Mouse (Mus musculus): ENCODE data around the gene Svop. TPM values are rescaled to one million over a fixed set of nuclear protein-coding genes. Genes with fewer than 3 reads are reported as not detected.

Svop gene
- polyA plus RNA-seq, 1 experiment from 2014 or later = 21.2 TPM

DNA sequence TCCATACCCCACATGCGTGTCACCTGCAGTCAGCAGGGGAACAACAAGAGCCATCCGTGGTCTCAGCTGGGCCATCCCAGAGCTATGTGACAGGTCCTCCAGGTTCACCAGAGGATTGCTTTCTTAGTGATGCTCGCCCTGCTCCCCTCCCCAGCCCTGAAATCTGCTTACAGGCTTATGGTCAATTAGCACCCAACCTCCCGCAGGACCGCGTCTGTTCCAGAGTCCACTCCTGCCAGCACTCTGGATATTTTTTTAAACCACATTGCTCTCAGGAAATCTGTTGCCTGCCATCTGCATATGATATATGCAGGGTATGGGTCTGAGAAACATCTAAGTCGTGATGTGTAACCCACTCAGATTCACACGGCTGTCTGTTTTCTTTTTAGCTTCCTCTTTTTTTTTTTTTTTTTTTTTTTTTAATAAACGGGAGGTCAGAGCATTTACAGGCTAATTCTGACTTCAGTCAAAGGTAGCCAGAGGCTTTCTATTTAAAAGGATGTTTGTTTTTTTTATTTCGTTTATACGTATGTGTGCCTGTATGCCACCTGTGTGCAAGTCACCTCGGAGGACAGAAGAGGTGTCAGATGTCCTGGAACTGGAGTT, 3.4 kb downstream of the Svop start:
- Histone ChIP-seq H3K4me2 (no peak overlapping the region), H3K27ac (ENCODE audit: low read depth, low read length) (no peak overlapping the region), H3K9me3 (ENCODE audit: control insufficient read depth, low read length) (no peaks in the 10 kb centered on the region), H3K9ac (ENCODE audit: low read length) (no peak overlapping the region), H3K36me3 (ENCODE audit: control insufficient read depth, insufficient read depth, low read length) (no peaks in the 10 kb centered on the region), H3K4me3 (ENCODE audit: low read depth, low read length) (no peak overlapping the region), H3K27me3 (ENCODE audit: control insufficient read depth, insufficient read depth, low read length) (no peaks in the 10 kb centered on the region), H3K4me1 (ENCODE audit: control insufficient read depth, insufficient read depth, low read length) (peaks cover 3% of the 10 kb centered on the region)
- WGBS = 78% methylated on average over 12 of the region's 12 CpGs
- no peak for DNase-seq (ENCODE audit: low spot score, missing footprints)
- ATAC-seq (ENCODE audit: low FRiP score) = no peak

DNA sequence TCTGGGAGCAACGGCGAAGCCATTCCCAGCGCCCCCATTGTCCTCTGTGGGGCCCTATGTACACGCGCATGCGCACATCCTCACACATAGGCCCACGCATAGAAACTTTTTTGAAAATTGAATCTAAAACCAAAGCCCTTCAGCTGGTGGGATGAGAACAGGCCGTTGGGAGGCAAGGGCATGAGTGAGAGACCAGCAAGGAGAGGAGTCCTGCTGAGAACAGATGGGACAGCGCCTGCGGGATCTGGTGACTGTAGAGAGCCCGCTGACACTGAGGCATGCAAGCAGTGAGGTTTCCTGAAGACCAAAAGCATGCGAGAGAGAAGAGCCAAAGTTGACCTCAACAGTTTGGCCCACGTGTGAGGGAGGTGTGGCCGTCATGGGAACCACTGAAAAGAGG, 5.9 kb downstream of the Svop start:
- Histone ChIP-seq H3K4me3 (ENCODE audit: low read depth, low read length) (no peak overlapping the region), H3K4me2 (no peak overlapping the region), H3K36me3 (ENCODE audit: control insufficient read depth, insufficient read depth, low read length) (no peaks in the 10 kb centered on the region), H3K9me3 (ENCODE audit: control insufficient read depth, low read length) (no peaks in the 10 kb centered on the region), H3K4me1 (ENCODE audit: control insufficient read depth, insufficient read depth, low read length) (no peaks in the 10 kb centered on the region), H3K27me3 (ENCODE audit: control insufficient read depth, insufficient read depth, low read length) (no peaks in the 10 kb centered on the region), H3K9ac (ENCODE audit: low read length) (no peak overlapping the region), H3K27ac (ENCODE audit: low read depth, low read length) (no peak overlapping the region)
- peak; percentile 45 for DNase-seq (ENCODE audit: low spot score, missing footprints)
- no peak for ATAC-seq (ENCODE audit: low FRiP score)
- 87% methylated on average over 14 of the region's 14 CpGs for WGBS

DNA sequence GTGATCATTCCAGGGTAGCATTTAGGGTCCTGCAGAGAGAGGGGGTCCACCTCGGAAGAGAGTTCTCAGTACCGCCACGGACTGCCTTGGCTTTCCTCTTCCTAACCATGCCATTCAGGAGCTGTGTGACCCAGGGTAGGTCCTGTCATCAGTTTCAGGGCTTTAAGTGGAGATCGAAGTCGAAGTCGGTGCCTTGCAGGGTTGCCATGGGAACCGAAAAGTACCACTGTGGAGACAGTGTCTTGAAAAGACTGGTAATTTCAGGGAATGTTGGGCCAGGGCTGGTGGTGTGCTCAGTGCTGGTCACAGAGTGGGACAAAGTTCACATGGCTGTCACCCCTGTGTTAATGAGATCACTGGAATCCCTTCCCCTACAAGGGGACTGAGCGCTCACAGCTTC, 14.4 kb downstream of the Svop start:
- Histone ChIP-seq H3K4me3 (ENCODE audit: low read depth, low read length) (no peak overlapping the region), H3K9ac (ENCODE audit: low read length) (no peak overlapping the region), H3K4me1 (ENCODE audit: control insufficient read depth, insufficient read depth, low read length) (peaks cover 3% of the 10 kb centered on the region), H3K27me3 (ENCODE audit: control insufficient read depth, insufficient read depth, low read length) (no peaks in the 10 kb centered on the region), H3K9me3 (ENCODE audit: control insufficient read depth, low read length) (no peaks in the 10 kb centered on the region), H3K27ac (ENCODE audit: low read depth, low read length) (no peak overlapping the region), H3K4me2 (no peak overlapping the region), H3K36me3 (ENCODE audit: control insufficient read depth, insufficient read depth, low read length) (no peaks in the 10 kb centered on the region)
- DNase-seq (ENCODE audit: low spot score, missing footprints) (peak; percentile 81), ATAC-seq (ENCODE audit: low FRiP score) (no peak)
- 52% methylated on average over 8 of the region's 8 CpGs for WGBS

DNA sequence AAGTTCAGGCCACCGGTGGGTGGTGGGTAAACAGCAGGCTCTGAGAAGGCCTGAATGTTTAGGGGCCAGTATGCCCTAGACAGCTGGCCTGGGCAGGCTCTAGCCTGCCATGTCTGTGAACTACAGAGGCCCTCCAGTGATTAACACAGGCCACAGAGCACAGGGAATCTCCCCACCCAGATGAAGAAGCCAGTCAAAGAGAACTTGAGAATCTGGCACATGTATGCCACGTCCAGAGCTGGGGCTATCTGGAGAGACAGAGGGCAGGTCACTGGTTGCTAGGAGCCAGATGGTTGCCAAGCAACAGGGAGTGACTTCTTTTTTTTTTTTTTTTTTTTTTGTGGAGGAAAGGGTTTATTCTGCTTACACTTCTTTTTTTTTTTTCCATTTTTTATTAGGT, 19.1 kb downstream of the Svop start:
- ATAC-seq (ENCODE audit: low FRiP score) (peak; percentile 76), DNase-seq (ENCODE audit: low spot score, missing footprints) (peak; percentile 87)
- Histone ChIP-seq H3K4me1 (ENCODE audit: control insufficient read depth, insufficient read depth, low read length) (peaks cover 7% of the 10 kb centered on the region), H3K9me3 (ENCODE audit: control insufficient read depth, low read length) (no peaks in the 10 kb centered on the region), H3K27me3 (ENCODE audit: control insufficient read depth, insufficient read depth, low read length) (no peaks in the 10 kb centered on the region), H3K4me3 (ENCODE audit: low read depth, low read length) (no peak overlapping the region), H3K27ac (ENCODE audit: low read depth, low read length) (peak overlapping the region; percentile 57), H3K9ac (ENCODE audit: low read length) (no peak overlapping the region), H3K4me2 (no peak overlapping the region), H3K36me3 (ENCODE audit: control insufficient read depth, insufficient read depth, low read length) (no peaks in the 10 kb centered on the region)
- WGBS = 39% methylated on average over 2 of the region's 2 CpGs

DNA sequence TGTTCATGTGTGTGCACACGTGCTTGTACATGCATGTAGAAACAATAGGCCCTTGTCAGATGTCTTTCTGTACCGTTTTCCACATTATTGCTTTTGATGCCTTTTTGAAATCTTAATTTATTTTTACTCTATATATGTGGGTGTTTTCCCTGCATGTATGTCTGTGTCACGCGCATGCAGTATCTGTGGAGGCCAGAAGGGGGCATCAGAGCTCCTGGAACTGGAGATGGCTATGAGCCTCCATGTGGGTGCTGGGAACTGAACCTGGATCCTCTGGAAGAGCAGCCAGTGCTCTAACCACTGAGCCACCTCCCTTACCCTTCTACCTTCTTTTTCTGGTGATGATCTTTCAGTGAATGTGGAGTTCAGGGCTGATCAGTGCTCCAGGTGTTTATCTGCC, 20.5 kb downstream of the Svop start:
- no peak overlapping the region for H3K9ac ChIP-seq (ENCODE audit: low read length)
- ATAC-seq (ENCODE audit: low FRiP score) (no peak), DNase-seq (ENCODE audit: low spot score, missing footprints) (no peak)
- H3K36me3 ChIP-seq (ENCODE audit: control insufficient read depth, insufficient read depth, low read length) = no peaks in the 10 kb centered on the region
- H3K27ac ChIP-seq (ENCODE audit: low read depth, low read length) = no peak overlapping the region
- H3K9me3 ChIP-seq (ENCODE audit: control insufficient read depth, low read length) = no peaks in the 10 kb centered on the region
- H3K4me3 ChIP-seq (ENCODE audit: low read depth, low read length) = no peak overlapping the region
- peaks cover 7% of the 10 kb centered on the region for H3K4me1 ChIP-seq (ENCODE audit: control insufficient read depth, insufficient read depth, low read length)
- WGBS = 95% methylated on average over 4 of the region's 4 CpGs
- no peaks in the 10 kb centered on the region for H3K27me3 ChIP-seq (ENCODE audit: control insufficient read depth, insufficient read depth, low read length)
- no peak overlapping the region for H3K4me2 ChIP-seq

DNA sequence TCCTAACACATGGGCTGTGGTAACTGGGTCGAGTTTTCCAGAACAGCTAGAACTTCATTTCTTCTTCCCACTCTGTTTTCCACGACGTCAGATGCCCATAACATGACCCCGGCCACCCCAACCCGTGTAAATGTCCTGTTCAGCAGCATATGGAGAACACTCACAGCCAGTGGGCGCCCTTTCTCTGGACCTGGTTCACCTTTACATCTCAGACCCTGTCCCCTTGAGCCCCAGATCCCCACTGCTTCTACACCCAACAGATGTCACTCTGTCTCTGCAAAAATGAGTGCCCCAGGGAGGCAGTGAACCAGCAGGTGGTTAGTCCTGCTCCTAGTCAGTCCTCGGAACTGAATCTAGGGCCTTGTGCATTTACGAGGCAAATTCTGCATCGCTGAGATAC, 23.4 kb downstream of the Svop start:
- 78% methylated on average over 9 of the region's 9 CpGs for WGBS

DNA sequence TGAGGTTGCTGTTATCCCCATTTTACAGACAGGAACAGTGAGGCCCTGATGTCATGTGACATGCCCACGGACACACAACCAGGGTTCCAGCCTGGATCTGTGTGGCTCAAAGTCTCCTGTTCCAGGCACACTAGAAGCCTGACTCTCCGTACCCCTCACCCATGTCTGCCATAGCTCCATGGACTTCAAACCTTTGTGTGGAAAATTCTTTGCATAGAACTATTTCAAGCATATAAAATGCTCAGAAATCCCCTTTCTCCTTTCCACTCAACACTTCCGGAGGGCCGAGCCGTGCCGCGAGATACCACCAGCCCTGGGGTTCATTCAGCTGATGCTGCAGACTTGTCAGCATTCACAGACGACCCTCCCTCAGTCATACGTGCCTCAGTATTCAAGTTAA, 23.8 kb downstream of the Svop start:
- no peaks in the 10 kb centered on the region for H3K27me3 ChIP-seq (ENCODE audit: control insufficient read depth, insufficient read depth, low read length)
- no peak for ATAC-seq (ENCODE audit: low FRiP score)
- H3K27ac ChIP-seq (ENCODE audit: low read depth, low read length) = no peak overlapping the region
- H3K36me3 ChIP-seq (ENCODE audit: control insufficient read depth, insufficient read depth, low read length) = no peaks in the 10 kb centered on the region
- no peak overlapping the region for H3K9ac ChIP-seq (ENCODE audit: low read length)
- H3K4me1 ChIP-seq (ENCODE audit: control insufficient read depth, insufficient read depth, low read length) = peaks cover 7% of the 10 kb centered on the region
- H3K4me2 ChIP-seq = no peak overlapping the region
- 87% methylated on average over 9 of the region's 9 CpGs for WGBS
- H3K9me3 ChIP-seq (ENCODE audit: control insufficient read depth, low read length) = no peaks in the 10 kb centered on the region
- DNase-seq (ENCODE audit: low spot score, missing footprints) = no peak
- no peak overlapping the region for H3K4me3 ChIP-seq (ENCODE audit: low read depth, low read length)

More for the DNA sequence above, 23.4 kb downstream of the Svop start:
- ATAC-seq (ENCODE audit: low FRiP score) (no peak), DNase-seq (ENCODE audit: low spot score, missing footprints) (no peak)
- no peak overlapping the region for H3K27ac ChIP-seq (ENCODE audit: low read depth, low read length)
- no peaks in the 10 kb centered on the region for H3K9me3 ChIP-seq (ENCODE audit: control insufficient read depth, low read length)
- H3K4me1 ChIP-seq (ENCODE audit: control insufficient read depth, insufficient read depth, low read length) = peaks cover 7% of the 10 kb centered on the region
- no peaks in the 10 kb centered on the region for H3K36me3 ChIP-seq (ENCODE audit: control insufficient read depth, insufficient read depth, low read length)
- H3K4me2 ChIP-seq = no peak overlapping the region
- no peak overlapping the region for H3K4me3 ChIP-seq (ENCODE audit: low read depth, low read length)
- H3K9ac ChIP-seq (ENCODE audit: low read length) = no peak overlapping the region
- H3K27me3 ChIP-seq (ENCODE audit: control insufficient read depth, insufficient read depth, low read length) = no peaks in the 10 kb centered on the region

DNA sequence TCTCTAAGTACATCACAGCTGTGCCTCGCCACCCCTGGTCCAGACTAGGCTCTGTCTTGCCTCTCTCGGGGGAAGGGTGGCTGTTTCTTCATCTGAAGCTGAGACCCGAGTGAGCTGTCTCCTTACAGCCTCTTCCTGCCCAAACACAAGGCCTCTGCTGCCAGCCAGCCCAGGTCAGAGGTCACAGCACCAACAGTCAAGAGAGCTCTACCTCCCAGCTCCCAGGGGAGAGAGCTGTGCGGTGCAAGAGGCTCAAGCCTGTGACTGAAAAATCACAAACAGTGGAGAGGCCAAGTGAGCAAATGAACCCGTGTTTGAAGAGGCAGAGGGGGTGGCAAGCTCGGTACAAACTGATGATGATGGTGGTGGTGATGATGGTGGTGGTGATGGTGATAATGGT, 24.8 kb downstream of the Svop start:
- WGBS = 52% methylated on average over 6 of the region's 6 CpGs
- H3K27ac ChIP-seq (ENCODE audit: low read depth, low read length) = no peak overlapping the region
- DNase-seq (ENCODE audit: low spot score, missing footprints) = no peak
- ATAC-seq (ENCODE audit: low FRiP score) = no peak
- no peaks in the 10 kb centered on the region for H3K9me3 ChIP-seq (ENCODE audit: control insufficient read depth, low read length)
- H3K4me2 ChIP-seq = no peak overlapping the region
- H3K4me1 ChIP-seq (ENCODE audit: control insufficient read depth, insufficient read depth, low read length) = no peaks in the 10 kb centered on the region
- no peak overlapping the region for H3K4me3 ChIP-seq (ENCODE audit: low read depth, low read length)
- no peaks in the 10 kb centered on the region for H3K36me3 ChIP-seq (ENCODE audit: control insufficient read depth, insufficient read depth, low read length)
- no peaks in the 10 kb centered on the region for H3K27me3 ChIP-seq (ENCODE audit: control insufficient read depth, insufficient read depth, low read length)
- no peak overlapping the region for H3K9ac ChIP-seq (ENCODE audit: low read length)

DNA sequence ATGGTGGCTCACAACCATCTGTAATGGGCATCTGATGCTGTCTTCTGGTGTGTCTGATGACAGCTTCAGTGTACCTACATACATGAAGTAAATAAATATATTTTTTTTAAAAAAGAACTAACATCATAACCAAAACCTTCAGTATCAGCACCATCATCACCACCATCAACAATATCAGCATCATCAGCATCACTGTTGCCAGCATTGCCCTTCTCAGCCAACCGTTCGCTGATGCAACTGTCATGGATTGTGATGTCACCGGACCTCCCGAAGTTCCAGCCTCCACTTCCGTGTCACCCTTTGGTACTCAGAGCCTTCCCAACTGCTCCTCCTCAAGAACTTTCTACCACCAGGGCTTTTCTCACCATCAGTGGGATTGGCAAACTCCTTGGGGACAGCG, 26.2 kb downstream of the Svop start, which contains the start of gene Usp30:
Gene Usp30 (plus strand): TSS at position 301 of the 400 bp plus-strand sequence.
- no peaks in the 10 kb centered on the region for H3K9me3 ChIP-seq (ENCODE audit: control insufficient read depth, low read length)
- H3K36me3 ChIP-seq (ENCODE audit: control insufficient read depth, insufficient read depth, low read length) = no peaks in the 10 kb centered on the region
- 92% methylated on average over 6 of the region's 6 CpGs for WGBS
- H3K4me1 ChIP-seq (ENCODE audit: control insufficient read depth, insufficient read depth, low read length) = no peaks in the 10 kb centered on the region
- no peak for ATAC-seq (ENCODE audit: low FRiP score)
- H3K4me2 ChIP-seq = no peak within 1 kb of the TSS
- H3K9ac ChIP-seq (ENCODE audit: low read length) = no peak within 1 kb of the TSS
- no peak within 1 kb of the TSS for H3K27ac ChIP-seq (ENCODE audit: low read depth, low read length)
- no peaks in the 10 kb centered on the region for H3K27me3 ChIP-seq (ENCODE audit: control insufficient read depth, insufficient read depth, low read length)
- no peak within 1 kb of the TSS for H3K4me3 ChIP-seq (ENCODE audit: low read depth, low read length)
- no peak for DNase-seq (ENCODE audit: low spot score, missing footprints)
